Mouse (Mus musculus): ENCODE data around the gene Dytn. TPM values are rescaled to one million over a fixed set of nuclear protein-coding genes. Genes with fewer than 3 reads are reported as not detected.

Dytn gene
- polyA plus RNA-seq (2021; fragmentation: Nextera tagmentation), result not detected in 2 replicates
- long read RNA-seq, experiment 1, result 0 reads
- long read RNA-seq, experiment 2, partial matches to known transcripts, result 0 of 1 reads
- long read RNA-seq, experiment 2, other reads (novel, unspliced or antisense), result 1 of 1 reads

DNA sequence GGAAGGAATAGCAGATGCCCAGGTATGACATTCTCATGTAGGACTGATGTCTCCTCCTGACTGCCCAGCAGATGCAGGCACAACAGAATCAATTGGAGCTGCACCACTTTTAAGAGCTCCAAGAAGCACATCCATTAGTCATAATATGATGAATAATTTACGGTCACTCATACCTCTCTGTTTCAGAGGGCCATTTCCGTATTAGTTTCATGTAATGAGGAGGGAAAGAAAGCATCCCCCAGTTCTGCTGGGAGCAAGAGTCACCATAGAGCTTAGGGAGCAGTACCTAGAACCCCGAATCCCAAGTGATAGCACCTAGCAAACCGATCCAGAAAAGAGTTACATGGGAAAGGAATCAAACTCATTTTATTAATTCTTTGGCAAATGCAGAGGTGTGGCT is at the start of gene Dytn:
Dytn (minus strand) TSS at position 101 of the 400 bp plus-strand sequence.

DNA sequence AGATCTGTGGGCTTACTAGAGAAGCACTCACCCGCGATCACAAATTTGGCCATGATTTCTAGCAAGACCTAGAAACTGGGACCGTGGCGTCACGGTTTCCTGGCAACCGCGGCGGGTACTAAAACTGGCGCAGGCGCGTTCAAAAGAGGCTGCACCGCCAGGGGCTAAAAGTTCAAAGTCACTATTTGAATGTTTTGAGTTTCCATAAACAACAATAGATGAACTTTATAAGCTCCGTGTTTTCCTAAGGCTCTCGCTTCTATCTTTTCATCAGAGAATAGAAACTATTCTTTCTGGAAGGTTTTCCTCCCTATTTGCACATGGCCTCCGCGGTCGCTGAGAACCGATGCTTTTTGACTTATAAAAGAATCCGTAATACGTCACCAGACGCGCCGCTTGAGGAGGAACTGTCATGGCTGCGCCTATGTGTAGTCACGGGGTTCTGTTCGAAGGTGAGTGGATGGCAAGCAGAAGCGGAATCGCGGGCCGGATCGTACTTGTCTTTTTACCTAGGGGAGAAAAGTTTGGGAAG is 43.6 kb upstream of the Dytn start, which contains the start of the genes Mdh1b and Fastkd2:
Mdh1b (minus strand) TSS at position 79 of the 532 bp plus-strand sequence.
Fastkd2 (plus strand) TSS at position 375 of the 532 bp plus-strand sequence.

DNA sequence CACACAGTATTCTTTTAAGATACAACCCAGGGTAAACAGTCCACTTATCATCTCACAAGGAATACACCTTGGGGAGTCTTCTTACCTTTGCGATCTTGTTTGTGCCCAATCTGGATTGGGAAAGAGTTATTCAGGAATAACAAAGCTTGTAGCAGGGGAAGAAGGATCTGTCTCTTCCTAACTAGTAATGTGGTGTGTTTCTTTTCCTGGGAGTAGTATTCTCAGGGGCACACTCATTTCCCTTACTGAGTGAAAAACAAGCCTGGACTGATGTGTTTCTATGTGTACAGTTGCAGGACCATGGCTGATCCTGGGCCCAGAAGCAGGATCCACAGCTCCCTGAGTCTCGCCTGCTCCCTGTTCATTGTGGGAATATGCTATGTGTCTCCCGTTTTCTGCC is 71.1 kb downstream of the Dytn start, which contains the start of gene Gm39653:
Gm39653 (plus strand) TSS at position 301 of the 400 bp plus-strand sequence.

Other genes with a start within 250 kb of the Dytn start
- 8.5 and 10.5 TPM in 2 replicates for gene Adam23, start 241.0 kb downstream of the Dytn start, polyA plus RNA-seq (2021; fragmentation: Nextera tagmentation)
- gene Gm39653, start 71.0 kb downstream of the Dytn start, polyA plus RNA-seq (2021; fragmentation: Nextera tagmentation), result not detected in 2 replicates
- gene Mdh1b, start 43.4 kb upstream of the Dytn start, polyA plus RNA-seq (2021; fragmentation: Nextera tagmentation), result 1.8 and 2.5 TPM in 2 replicates
- gene Fastkd2, start 43.7 kb upstream of the Dytn start, polyA plus RNA-seq (2021; fragmentation: Nextera tagmentation), result 22.5 and 22.7 TPM in 2 replicates
- 0.10 and 0.13 TPM in 2 replicates for gene 4933402D24Rik, start 82.3 kb upstream of the Dytn start, polyA plus RNA-seq (2021; fragmentation: Nextera tagmentation)

All from layer of hippocampus, adult 6 months (tissue).